Mouse (Mus musculus) intestine, postnatal 0 days (tissue): Measurements from ENCODE around the gene Ptx3. TPM values are rescaled to one million over a fixed set of nuclear protein-coding genes. Genes with fewer than 3 reads are reported as not detected.

Experiments
- ATAC-seq: fragments of 200-750 bp; cut with Nextera tagmentation; 2 replicates; pipeline ENCODE4 v1.8.0; 2017; ENCODE audit warnings: mild to moderate bottlenecking, moderate TSS enrichment, moderate library complexity
- H3K27ac ChIP-seq: fragments of 300-500 bp; sonication (generic); 2 replicates; pipeline ENCODE4 v1.5.1; 2014; ENCODE audit warnings: mild to moderate bottlenecking, low read depth, low read length, moderate library complexity
- H3K27me3 ChIP-seq: fragments of 300-500 bp; sonication (generic); replicated peaks from 2 replicates; pipeline ENCODE4 v1.6.1; 2014; ENCODE audit warnings: low read length, mixed read lengths; ENCODE audit not compliant: control insufficient read depth, insufficient read depth
- H3K36me3 ChIP-seq: fragments of 300-500 bp; sonication (generic); 2 replicates; pipeline ENCODE4 v1.6.1; 2014; ENCODE audit warnings: mild to moderate bottlenecking, moderate library complexity; ENCODE audit not compliant: control insufficient read depth, insufficient read depth
- H3K4me1 ChIP-seq: fragments of 300-500 bp; sonication (generic); replicated peaks from 2 replicates; pipeline ENCODE4 v1.6.1; 2014; ENCODE audit warnings: antibody characterized with exemption, low read length, mixed read lengths; ENCODE audit not compliant: control insufficient read depth, insufficient read depth
- H3K4me2 ChIP-seq: fragments of 300-500 bp; sonication (generic); replicated peaks from 2 replicates; pipeline ENCODE4 v1.6.1; 2014; ENCODE audit warnings: low read depth, mild to moderate bottlenecking, moderate library complexity
- H3K4me3 ChIP-seq: fragments of 300-500 bp; sonication (generic); 2 replicates; pipeline ENCODE4 v1.5.1; 2014; ENCODE audit warnings: low read depth, low read length
- H3K9ac ChIP-seq: fragments of 300-500 bp; sonication (generic); 2 replicates; pipeline ENCODE4 v1.6.1; 2014; ENCODE audit warnings: mild to moderate bottlenecking, low read depth, low read length
- H3K9me3 ChIP-seq: fragments of 300-500 bp; sonication (generic); 2 replicates; pipeline ENCODE4 v1.6.1; 2016; ENCODE audit warnings: mixed run types; ENCODE audit not compliant: control insufficient read depth
- CTCF ChIP-seq: sonication (generic); IDR thresholded peaks from 2 replicates; pipeline ENCODE4 v1.5.1; 2016; ENCODE audit warnings: low read depth, mild to moderate bottlenecking, control low read depth, antibody characterized with exemption, moderate library complexity
- WGBS: fragments of 180-500 bp; shearing (Covaris S2); extraction: QIAGEN DNeasy Blood & Tissue Kit; methylation state at CpG from one replicate; pipeline ENCODE4 v1.1.7; 2014; 5-methylcytosine and 5-hydroxymethylcytosine counted together
- polyA plus RNA-seq: library from polyadenylated mRNA; unstranded; fragments of >200 nt; fragmentation: Nextera tagmentation; extraction: Ambion mirVana; gene quantifications from 2 replicates; pipeline ENCODE4 v1.2.1, GENCODE M21; 2015

The Ptx3 gene
- polyA plus RNA-seq, 1 experiment from 2014 or later = 2.8 TPM

- Histone ChIP-seq H3K9ac (no peak overlapping the region), H3K27ac (no peak overlapping the region), H3K27me3 (no peaks in the 10 kb centered on the region), H3K9me3 (no peaks in the 10 kb centered on the region), H3K4me1 (no peaks in the 10 kb centered on the region), H3K36me3 (no peaks in the 10 kb centered on the region), H3K4me2 (no peak overlapping the region), H3K4me3 (no peak overlapping the region)
- no peak for ATAC-seq
- WGBS = 83% methylated on average over 7 of the region's 7 CpGs
- no peak for TF ChIP-seq CTCF
Measured at GRCm38 (mm10) chr3:66251842-66252241, 32.1 kb downstream of the Ptx3 start.

- no peak for ATAC-seq
- no peak overlapping the region for H3K4me3 ChIP-seq
- no peaks in the 10 kb centered on the region for H3K36me3 ChIP-seq
- no peaks in the 10 kb centered on the region for H3K4me1 ChIP-seq
- no peak for TF ChIP-seq CTCF
- H3K27ac ChIP-seq = no peak overlapping the region
- WGBS = 87% methylated on average over 9 of the region's 9 CpGs
- H3K4me2 ChIP-seq = no peak overlapping the region
- no peak overlapping the region for H3K9ac ChIP-seq
- H3K27me3 ChIP-seq = no peaks in the 10 kb centered on the region
- no peaks in the 10 kb centered on the region for H3K9me3 ChIP-seq
Measured at GRCm38 (mm10) chr3:66254504-66255105, 34.9 kb downstream of the Ptx3 start.

DNA sequence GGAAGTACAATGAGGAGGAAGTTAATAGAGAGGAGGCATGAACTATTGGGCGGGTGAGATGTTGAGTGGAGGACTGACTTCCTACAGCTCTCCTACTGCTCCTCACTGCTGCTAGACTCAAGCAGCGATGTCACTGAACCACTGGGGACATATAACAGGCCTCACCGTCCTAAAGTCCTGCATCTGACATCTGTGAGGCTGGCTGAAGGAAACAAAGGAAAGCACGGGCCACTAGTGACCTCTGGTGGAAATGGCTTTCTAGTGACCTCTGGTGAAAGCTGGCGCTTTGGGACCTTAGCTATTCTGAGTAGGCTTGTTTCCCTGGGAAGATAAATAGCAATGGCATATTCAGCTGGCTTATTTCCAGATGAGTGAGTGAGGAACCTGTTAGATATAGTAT is 42.6 kb downstream of the Ptx3 start:
- H3K4me1 ChIP-seq = no peaks in the 10 kb centered on the region
- H3K36me3 ChIP-seq = no peaks in the 10 kb centered on the region
- 32% methylated on average over 5 of the region's 5 CpGs for WGBS
- no peaks in the 10 kb centered on the region for H3K27me3 ChIP-seq
- TF ChIP-seq CTCF = peak; percentile 64
- H3K4me2 ChIP-seq = no peak overlapping the region
- no peak overlapping the region for H3K27ac ChIP-seq
- H3K9ac ChIP-seq = no peak overlapping the region
- H3K4me3 ChIP-seq = no peak overlapping the region
- no peak for ATAC-seq
- H3K9me3 ChIP-seq = no peaks in the 10 kb centered on the region

- Histone ChIP-seq H3K36me3 (no peaks in the 10 kb centered on the region), H3K27ac (no peak overlapping the region), H3K9me3 (no peaks in the 10 kb centered on the region), H3K9ac (no peak overlapping the region), H3K4me1 (no peaks in the 10 kb centered on the region), H3K27me3 (no peaks in the 10 kb centered on the region), H3K4me2 (no peak overlapping the region), H3K4me3 (no peak overlapping the region)
- ATAC-seq = no peak
- TF ChIP-seq CTCF = no peak
- 74% methylated on average over 4 of the region's 4 CpGs for WGBS
Measured at GRCm38 (mm10) chr3:66263270-66263669, 43.6 kb downstream of the Ptx3 start.

Other genes with a start within 250 kb of the Ptx3 start
- gene Veph1, start 76.9 kb downstream of the Ptx3 start, polyA plus RNA-seq = 0.04 TPM in 1 of 2 replicates, not detected in the other